Mouse (Mus musculus) left cerebral cortex, postnatal 10 days (tissue): ENCODE results near the gene Lrrc71. TPM values are rescaled to one million over a fixed set of nuclear protein-coding genes. Genes with fewer than 3 reads are reported as not detected.

Source experiments
- DNase-seq, 2 experiments: peaks; one replicate each; pipeline ENCODE4 v3.0.0; 2021 to 2022; ENCODE audit warnings: low spot score in 2 of 2, mixed read lengths in 1 of 2; ENCODE audit errors: extremely low spot score in 1 of 2
- intact Hi-C: fragments of 180-260 bp; cut with DNase I; formaldehyde crosslinking; loops from one replicate; pipeline ENCODE4 v1.15.1; 2025
- total RNA-seq, 2 experiments: library from RNA; stranded (reverse); gene quantifications; 2 replicates each; pipeline ENCODE4 v1.2.3; 2021

Gene Lrrc71
- total RNA-seq, 2 experiments from 2014 or later = 0.10 to 0.64 TPM

- DNase-seq = no peak
These were observed 17.3 kb upstream of the Lrrc71 start for GRCm38 (mm10) chr3:87765631-87766283.

GRCm38 (mm10) chr3:87765091-87765490, 16.7 kb upstream of the Lrrc71 start:
- intact Hi-C loops = loop anchor here (5.0 kb wide), 1 partner anchor 72 kb away; no protein-coding TSS in a partner anchor
- DNase-seq = peak in 1 of 2 experiments; percentile 88

More at GRCm38 (mm10) chr3:87765631-87766283, 17.3 kb upstream of the Lrrc71 start:
- intact Hi-C loops = loop anchor here (5.0 kb wide), 1 partner anchor 72 kb away; no protein-coding TSS in a partner anchor

- DNase-seq = peak in 1 of 2 experiments; percentile 77
- intact Hi-C loops = no loop called here
These were observed 16.1 kb upstream of the Lrrc71 start for GRCm38 (mm10) chr3:87764506-87764905.

- DNase-seq = peak; percentile 69 to 92
- intact Hi-C loops = no loop called here
These were observed 15.4 kb upstream of the Lrrc71 start for GRCm38 (mm10) chr3:87763683-87764289.

- intact Hi-C loops = no loop called here
- DNase-seq = no peak
These were observed 14.8 kb upstream of the Lrrc71 start for GRCm38 (mm10) chr3:87763202-87763601.

- intact Hi-C loops = no loop called here
- no peak for DNase-seq
These were observed 13.3 kb upstream of the Lrrc71 start for GRCm38 (mm10) chr3:87761408-87762375.

- intact Hi-C loops = no loop called here
- no peak for DNase-seq
These were observed 10.2 kb upstream of the Lrrc71 start for GRCm38 (mm10) chr3:87758641-87759040.

- no peak for DNase-seq
- intact Hi-C loops = no loop called here
These were observed 8.1 kb upstream of the Lrrc71 start for GRCm38 (mm10) chr3:87756488-87756887.

GRCm38 (mm10) chr3:87755964-87756363, 7.5 kb upstream of the Lrrc71 start:
- DNase-seq = peak; percentile 80 to 89
- intact Hi-C loops = no loop called here

- intact Hi-C loops = no loop called here
- DNase-seq = no peak
These were observed 5.4 kb upstream of the Lrrc71 start for GRCm38 (mm10) chr3:87753829-87754228.

- intact Hi-C loops = no loop called here
- DNase-seq = no peak
These were observed 4.1 kb upstream of the Lrrc71 start for GRCm38 (mm10) chr3:87752567-87752966.

GRCm38 (mm10) chr3:87749977-87750376, 1.6 kb upstream of the Lrrc71 start:
- DNase-seq = no peak
- intact Hi-C loops = no loop called here

GRCm38 (mm10) chr3:87749036-87749435, 611 bp upstream of the Lrrc71 start:
- intact Hi-C loops = no loop called here
- DNase-seq = peak in 1 of 2 experiments; percentile 62

GRCm38 (mm10) chr3:87745036-87745659, 3.3 kb downstream of the Lrrc71 start:
- intact Hi-C loops = no loop called here
- DNase-seq = no peak

GRCm38 (mm10) chr3:87743927-87744326, 4.5 kb downstream of the Lrrc71 start:
- DNase-seq = no peak
- intact Hi-C loops = no loop called here

GRCm38 (mm10) chr3:87742735-87743134, 5.7 kb downstream of the Lrrc71 start:
- intact Hi-C loops = no loop called here
- no peak for DNase-seq

GRCm38 (mm10) chr3:87742013-87742412, 6.4 kb downstream of the Lrrc71 start:
- no peak for DNase-seq
- intact Hi-C loops = no loop called here

- intact Hi-C loops = no loop called here
These were observed 9.5 kb downstream of the Lrrc71 start for GRCm38 (mm10) chr3:87738906-87739305.

GRCm38 (mm10) chr3:87735335-87735734, 13.1 kb downstream of the Lrrc71 start:
- intact Hi-C loops = no loop called here
- DNase-seq = no peak

More at GRCm38 (mm10) chr3:87738906-87739305, 9.5 kb downstream of the Lrrc71 start:
- DNase-seq = no peak
